Mouse (Mus musculus) skeletal muscle tissue, adult 2 months (tissue): ENCODE results near the gene Ap4s1.

ENCODE experiments used
- DNase-seq: peaks from one replicate; pipeline ENCODE4 v3.0.0-alpha.2; 2012; ENCODE audit warnings: low read depth, low spot score

The Ap4s1 gene

DNA sequence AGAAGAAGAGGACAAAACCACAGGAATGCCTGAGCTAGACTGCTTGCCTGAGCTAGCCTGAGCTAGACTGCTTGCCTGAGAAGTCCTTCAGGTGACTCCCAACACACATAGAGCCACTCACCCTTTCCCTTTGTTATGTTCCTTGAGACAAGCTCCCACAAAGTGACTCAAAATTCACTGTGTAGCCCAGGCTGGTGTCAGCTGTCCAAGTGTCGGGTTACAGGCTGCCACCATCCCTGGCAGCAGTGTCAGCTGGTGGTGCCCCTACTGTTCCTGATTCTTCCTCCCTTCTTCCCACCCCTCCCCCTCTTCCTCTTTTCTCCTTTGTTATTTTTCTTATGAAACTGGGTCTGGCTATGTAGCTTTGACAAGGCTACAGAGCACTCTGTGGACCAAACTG, 13.0 kb downstream of the Ap4s1 start:
- no peak for DNase-seq

- no peak for DNase-seq
Observed at GRCm38 (mm10) chr12:51704572-51704971, 13.7 kb downstream of the Ap4s1 start.

DNA sequence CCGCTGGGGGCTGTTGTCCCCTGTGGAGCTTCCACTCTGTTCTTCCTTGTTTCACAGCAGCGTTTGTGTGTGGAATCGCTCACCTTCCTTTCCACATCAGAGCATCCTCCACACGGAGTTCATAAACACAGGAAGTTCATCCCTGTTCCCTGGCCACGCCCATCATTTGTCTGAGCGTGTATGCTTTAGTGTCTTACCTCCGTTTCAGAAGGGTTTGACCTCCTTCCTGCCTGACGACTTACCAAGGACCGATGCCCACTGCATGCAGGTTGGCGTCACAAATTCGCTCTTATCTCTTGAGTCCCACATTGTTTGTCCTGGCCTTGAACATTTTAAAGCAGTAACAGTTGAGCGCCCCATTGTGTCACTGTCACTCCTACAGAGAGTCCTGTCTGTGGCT, 14.9 kb downstream of the Ap4s1 start:
- no peak for DNase-seq

- no peak for DNase-seq
Observed at GRCm38 (mm10) chr12:51706673-51707235, 15.9 kb downstream of the Ap4s1 start.

GRCm38 (mm10) chr12:51708941-51709686, 18.3 kb downstream of the Ap4s1 start:
- DNase-seq, result no peak

GRCm38 (mm10) chr12:51709741-51710140, 18.9 kb downstream of the Ap4s1 start:
- DNase-seq, result no peak

DNA sequence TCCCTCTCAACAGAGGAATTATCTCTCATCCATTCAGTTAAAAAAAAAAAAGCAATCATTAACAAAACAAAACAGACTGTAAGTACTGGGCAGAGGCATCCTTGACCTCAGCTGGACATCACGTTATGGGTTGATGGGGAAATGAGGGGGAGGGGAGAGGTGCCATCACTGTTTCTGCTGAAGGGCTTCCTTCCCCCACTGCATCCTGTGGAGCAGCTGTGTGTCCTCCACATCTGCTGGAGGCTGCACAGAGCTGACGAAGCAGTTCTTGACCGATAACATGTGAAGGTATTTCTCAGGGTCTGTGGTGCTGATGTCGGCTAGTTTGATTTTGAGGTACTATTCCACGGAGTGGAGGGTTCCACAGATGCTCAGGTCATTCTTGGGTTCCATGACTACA, 19.3 kb downstream of the Ap4s1 start:
- DNase-seq, result no peak

DNA sequence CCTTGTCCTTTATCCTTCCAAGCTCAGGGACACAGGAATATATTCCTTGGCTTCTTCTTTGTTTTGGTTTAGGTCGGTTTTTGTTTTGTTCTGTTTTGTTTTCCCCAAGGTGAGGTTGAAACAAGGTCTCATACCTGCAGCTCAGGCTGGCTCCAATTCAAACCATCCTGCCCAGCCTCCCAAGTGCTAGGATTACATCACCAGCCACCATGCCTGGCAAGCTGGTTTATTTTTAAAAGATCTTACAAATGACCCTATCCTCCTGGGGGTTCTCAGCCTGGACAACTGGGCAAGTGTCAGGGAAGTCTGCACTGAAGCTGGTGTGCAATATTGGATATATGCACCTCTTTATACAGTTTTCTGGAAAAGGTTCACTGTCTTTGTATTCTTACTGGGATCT, 21.9 kb downstream of the Ap4s1 start:
- no peak for DNase-seq

- no peak for DNase-seq
Observed at GRCm38 (mm10) chr12:51718617-51719016, 27.8 kb downstream of the Ap4s1 start.

- no peak for DNase-seq
Observed at GRCm38 (mm10) chr12:51721836-51722235, 31.0 kb downstream of the Ap4s1 start.

DNA sequence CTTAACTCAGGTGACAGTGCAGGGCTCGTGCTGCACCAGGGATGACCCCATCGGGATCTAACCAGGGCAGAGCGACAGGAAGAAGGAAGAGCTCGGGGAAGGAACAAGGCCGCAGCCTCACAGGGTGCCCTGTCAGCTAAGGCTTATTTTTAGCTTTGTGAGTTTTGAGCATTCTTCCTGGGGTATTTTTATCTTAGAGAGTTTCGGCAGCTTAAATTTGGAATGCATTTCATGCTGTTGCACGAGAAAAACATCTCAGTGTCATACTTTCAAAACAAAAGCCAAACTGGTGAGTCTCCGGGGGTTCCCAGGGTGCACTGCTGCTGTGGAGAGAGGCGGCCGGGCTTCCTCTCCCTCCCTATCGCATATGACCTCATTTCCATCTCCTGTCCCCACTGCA, 38.2 kb downstream of the Ap4s1 start:
- peak; percentile 51 for DNase-seq

GRCm38 (mm10) chr12:51729827-51730226, 39.0 kb downstream of the Ap4s1 start:
- no peak for DNase-seq

DNA sequence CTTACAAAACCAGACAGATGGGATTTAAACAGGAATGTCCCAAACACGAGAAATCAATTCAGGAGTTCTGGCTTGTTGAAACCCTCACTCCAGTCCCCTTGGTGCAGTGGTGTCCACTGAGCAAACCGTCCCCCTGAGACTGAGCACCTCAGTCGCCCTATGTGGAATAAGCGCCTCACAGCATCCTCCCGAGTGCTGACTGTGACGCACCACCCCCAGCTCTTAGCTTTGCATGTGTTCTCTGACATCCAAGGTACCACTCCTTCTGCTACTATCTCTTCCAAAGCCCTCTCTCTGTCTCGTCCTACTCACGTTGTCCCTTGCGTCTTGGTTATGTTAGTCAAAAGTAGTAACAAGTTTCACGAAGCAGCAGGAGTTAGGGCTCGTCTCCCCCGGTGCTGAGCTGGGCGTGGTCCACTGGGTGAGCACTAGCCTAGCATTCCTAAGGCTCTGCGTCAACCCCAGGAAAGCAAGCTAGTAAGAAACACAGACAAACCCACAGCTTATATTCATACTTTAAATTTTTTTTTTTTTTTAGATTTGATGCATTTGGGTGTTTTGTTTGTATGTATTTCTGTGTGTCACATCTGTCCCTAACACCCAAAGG, 43.9 kb downstream of the Ap4s1 start:
- no peak for DNase-seq

GRCm38 (mm10) chr12:51735840-51736271, 45.0 kb downstream of the Ap4s1 start:
- DNase-seq, result no peak

DNA sequence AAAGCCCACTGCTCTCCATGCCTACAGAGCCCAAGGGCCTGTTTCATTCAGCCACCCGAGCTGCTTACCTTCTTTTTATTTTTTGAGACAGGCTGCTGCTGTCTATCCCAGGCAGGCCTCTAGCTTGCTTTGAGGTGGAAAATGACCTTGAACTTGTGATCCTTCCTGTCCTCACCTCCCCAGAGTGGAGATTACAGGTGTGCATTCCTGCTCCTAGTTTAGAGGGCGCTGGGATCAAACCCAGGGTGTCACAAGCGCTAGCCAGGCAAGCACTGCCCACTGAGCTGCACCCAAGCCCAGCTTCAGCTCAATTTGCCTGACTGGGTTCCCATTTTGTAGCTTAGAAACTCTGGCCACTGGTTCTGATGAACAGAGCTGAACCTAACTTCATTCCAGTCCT, 45.5 kb downstream of the Ap4s1 start:
- DNase-seq, result no peak

GRCm38 (mm10) chr12:51736807-51737206, 46.0 kb downstream of the Ap4s1 start:
- no peak for DNase-seq

- no peak for DNase-seq
Observed at GRCm38 (mm10) chr12:51741690-51742089, 50.9 kb downstream of the Ap4s1 start.

GRCm38 (mm10) chr12:51744957-51745356, 54.1 kb downstream of the Ap4s1 start:
- DNase-seq, result no peak

- DNase-seq, result no peak
Observed at GRCm38 (mm10) chr12:51747348-51747747, 56.5 kb downstream of the Ap4s1 start.

DNA sequence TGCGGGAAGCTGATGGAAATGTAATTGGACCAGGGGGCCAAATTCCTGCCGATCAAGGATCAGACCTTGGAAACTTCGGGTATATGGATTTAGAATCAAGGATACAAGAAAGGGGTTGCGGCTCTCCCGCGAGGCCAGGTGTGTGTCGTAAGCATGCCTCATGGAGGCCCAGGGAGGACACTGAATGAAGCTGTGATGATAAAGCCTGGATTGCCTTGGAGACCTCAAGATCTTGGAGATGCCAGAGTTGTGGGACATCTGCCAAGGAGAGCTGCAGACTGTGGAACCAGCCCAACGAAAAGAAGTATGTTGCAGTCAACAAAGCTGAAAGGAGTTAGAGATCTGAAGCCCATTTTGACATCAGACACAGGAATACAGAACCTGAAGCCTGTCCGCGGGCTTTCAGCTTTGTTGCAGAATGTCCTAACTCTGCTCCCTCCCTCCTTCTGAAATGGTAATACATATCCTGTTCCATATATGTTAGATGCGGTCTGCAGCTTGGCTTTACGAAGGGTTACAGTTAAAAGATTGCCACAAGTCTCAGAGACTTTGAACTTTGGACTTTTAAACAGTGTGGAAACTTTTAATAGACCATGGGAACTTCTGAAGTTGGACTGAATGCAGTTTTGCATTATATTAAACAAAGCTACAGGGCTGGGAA, 65.2 kb downstream of the Ap4s1 start:
- DNase-seq, result no peak

GRCm38 (mm10) chr12:51756599-51756961, 65.7 kb downstream of the Ap4s1 start:
- no peak for DNase-seq

DNA sequence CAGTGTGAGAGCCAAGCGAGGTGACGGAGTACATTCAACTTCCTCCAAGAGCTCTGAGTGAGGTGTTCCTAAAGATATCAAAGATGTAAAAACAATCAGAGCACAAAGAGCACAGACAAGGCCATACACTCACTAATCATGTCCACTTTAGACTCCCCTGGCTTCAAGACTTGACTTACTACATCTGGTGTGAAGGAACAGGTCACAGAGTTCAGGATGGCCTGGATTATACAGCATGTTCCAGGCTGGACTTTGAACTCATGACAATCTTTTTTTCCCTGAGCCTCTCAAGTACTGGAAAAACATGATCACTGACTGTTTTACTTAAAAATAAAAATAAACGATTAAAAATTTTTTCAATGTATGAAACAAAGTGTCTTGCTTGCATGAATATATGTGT, 68.5 kb downstream of the Ap4s1 start:
- no peak for DNase-seq

DNA sequence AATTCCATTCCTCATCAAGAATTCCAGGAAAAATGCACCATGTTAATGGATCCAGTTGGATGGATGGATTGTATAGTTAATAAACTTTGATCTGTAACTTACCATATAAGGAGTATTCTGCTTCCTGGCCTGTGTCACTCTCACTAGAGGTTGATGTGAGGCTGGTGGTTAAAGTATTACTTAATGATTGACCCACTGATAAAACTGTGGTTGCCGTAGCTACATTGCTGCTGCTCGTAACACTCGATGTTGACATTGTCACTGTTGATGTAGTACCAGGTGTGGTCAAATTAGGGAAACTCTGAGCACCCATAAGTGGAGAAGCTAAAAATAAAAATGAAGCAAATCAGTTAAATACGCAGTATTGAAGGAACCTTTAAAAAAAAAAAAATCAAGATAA, 76.6 kb downstream of the Ap4s1 start:
- no peak for DNase-seq
